Mouse (Mus musculus) heart, postnatal 4 days (tissue): ENCODE data around the gene Tmem140. TPM values are rescaled to one million over a fixed set of nuclear protein-coding genes. Genes with fewer than 3 reads are reported as not detected.

Source experiments
- DNase-seq: peaks from one replicate; pipeline ENCODE4 v3.0.0; 2021
- total RNA-seq, 2 experiments: library from RNA; stranded (reverse); gene quantifications; 2 replicates each; pipeline ENCODE4 v1.2.3; 2021

Tmem140 gene
- total RNA-seq, 2 experiments from 2014 or later, result 4.6 to 10.6 TPM

- DNase-seq, result peak; percentile 40
These were observed 13.3 kb downstream of the Tmem140 start for GRCm38 (mm10) chr6:34875966-34876834.

GRCm38 (mm10) chr6:34876835-34877156 lies 13.8 kb downstream of the Tmem140 start:
- DNase-seq, result no peak

- DNase-seq, result peak; percentile 95
These were observed 14.8 kb downstream of the Tmem140 start, which contains the start of gene Cyren for GRCm38 (mm10) chr6:34877509-34878321. Gene Cyren (minus strand): TSS chr6:34878060.

GRCm38 (mm10) chr6:34879101-34879740 lies 16.3 kb downstream of the Tmem140 start:
- no peak for DNase-seq

GRCm38 (mm10) chr6:34879911-34880475 lies 17.0 kb downstream of the Tmem140 start:
- DNase-seq, result peak; percentile 55

GRCm38 (mm10) chr6:34884724-34885123 lies 21.8 kb downstream of the Tmem140 start:
- no peak for DNase-seq

- no peak for DNase-seq
These were observed 24.3 kb downstream of the Tmem140 start for GRCm38 (mm10) chr6:34887131-34887850.

GRCm38 (mm10) chr6:34889185-34889584 lies 26.2 kb downstream of the Tmem140 start:
- DNase-seq, result no peak

- DNase-seq, result no peak
These were observed 32.6 kb downstream of the Tmem140 start for GRCm38 (mm10) chr6:34895569-34895968.

- no peak for DNase-seq
These were observed 33.3 kb downstream of the Tmem140 start for GRCm38 (mm10) chr6:34896168-34896780.

GRCm38 (mm10) chr6:34899127-34899526 lies 36.2 kb downstream of the Tmem140 start:
- DNase-seq, result no peak

GRCm38 (mm10) chr6:34900990-34901389 lies 38.0 kb downstream of the Tmem140 start:
- no peak for DNase-seq

- no peak for DNase-seq
These were observed 39.0 kb downstream of the Tmem140 start for GRCm38 (mm10) chr6:34901911-34902444.

GRCm38 (mm10) chr6:34902578-34902977 lies 39.6 kb downstream of the Tmem140 start:
- no peak for DNase-seq

GRCm38 (mm10) chr6:34903441-34903840 lies 40.5 kb downstream of the Tmem140 start:
- no peak for DNase-seq

- no peak for DNase-seq
These were observed 40.9 kb downstream of the Tmem140 start for GRCm38 (mm10) chr6:34903851-34904250.

GRCm38 (mm10) chr6:34904361-34904760 lies 41.4 kb downstream of the Tmem140 start:
- DNase-seq, result no peak

GRCm38 (mm10) chr6:34906125-34906524 lies 43.2 kb downstream of the Tmem140 start:
- DNase-seq, result no peak

GRCm38 (mm10) chr6:34906661-34907060 lies 43.7 kb downstream of the Tmem140 start:
- DNase-seq, result no peak

GRCm38 (mm10) chr6:34907121-34907614 lies 44.2 kb downstream of the Tmem140 start:
- no peak for DNase-seq

GRCm38 (mm10) chr6:34907696-34908260 lies 44.8 kb downstream of the Tmem140 start:
- DNase-seq, result no peak
